Mouse (Mus musculus): ENCODE data around the gene Csf2ra.
"Not testable (repeated sequence)": the region's sequence is repeated elsewhere in the genome, so short reads cannot be mapped to it uniquely, and the experiment has no call there.

Gene Csf2ra

GRCm38 (mm10) chr19:61224678-61225525 lies 3.3 kb downstream of the Csf2ra start:
- DNase-seq (ENCODE audit: low read depth, low spot score): peak; percentile 52

GRCm38 (mm10) chr19:61223706-61224328 lies 4.4 kb downstream of the Csf2ra start:
- peak; percentile 92 for DNase-seq (ENCODE audit: low read depth, low spot score)

- not testable (repeated sequence) for DNase-seq (ENCODE audit: low read depth, low spot score)
Observed at GRCm38 (mm10) chr19:61207506-61207905, 20.7 kb downstream of the Csf2ra start.

- DNase-seq (ENCODE audit: low read depth, low spot score): peak; percentile 11
Observed at GRCm38 (mm10) chr19:61199836-61200235, 28.4 kb downstream of the Csf2ra start.

- peak; percentile 92 for DNase-seq (ENCODE audit: low read depth, low spot score)
Observed at GRCm38 (mm10) chr19:61199316-61199715, 28.9 kb downstream of the Csf2ra start.

GRCm38 (mm10) chr19:61183590-61183989 lies 44.6 kb downstream of the Csf2ra start, which contains the start of gene Gm6020:
Gm6020 (plus strand) TSS chr19:61183890.
- DNase-seq (ENCODE audit: low read depth, low spot score): not testable (repeated sequence)

- peak; percentile 49 for DNase-seq (ENCODE audit: low read depth, low spot score)
Observed at GRCm38 (mm10) chr19:61175756-61176324, 52.4 kb downstream of the Csf2ra start, which contains the start of gene Gm7102. Gm7102 (minus strand) TSS chr19:61176309.
